Mouse (Mus musculus) embryo, embryonic 11 days (tissue): ENCODE results near the gene Gm14137.
A peak's percentile ranks its signal among the peaks of the same experiment; 100 is the strongest.

Experiments used
- DNase-seq: peaks from one replicate; pipeline ENCODE4 v3.0.0-alpha.2; 2015

The Gm14137 gene

GRCm38 (mm10) chr2:119173991-119174651, at the start of gene Gm14137:
TSS of gene Gm14137 (plus strand) at chr2:119174509.
- DNase-seq, result no peak

GRCm38 (mm10) chr2:119136346-119136898, 37.9 kb upstream of the Gm14137 start:
- DNase-seq, result no peak

- DNase-seq, result no peak
Observed at GRCm38 (mm10) chr2:119145199-119145598, 29.1 kb upstream of the Gm14137 start.

GRCm38 (mm10) chr2:119146435-119146834, 27.9 kb upstream of the Gm14137 start:
- DNase-seq, result no peak

GRCm38 (mm10) chr2:119147160-119147678, 27.1 kb upstream of the Gm14137 start:
- no peak for DNase-seq

GRCm38 (mm10) chr2:119147775-119148174, 26.5 kb upstream of the Gm14137 start:
- DNase-seq, result no peak

- no peak for DNase-seq
Observed at GRCm38 (mm10) chr2:119152255-119152654, 22.1 kb upstream of the Gm14137 start.

- no peak for DNase-seq
Observed at GRCm38 (mm10) chr2:119154683-119155082, 19.6 kb upstream of the Gm14137 start.

GRCm38 (mm10) chr2:119155388-119155787, 18.9 kb upstream of the Gm14137 start:
- DNase-seq, result no peak

GRCm38 (mm10) chr2:119156081-119156680, 18.1 kb upstream of the Gm14137 start:
- peak; percentile 29 for DNase-seq

GRCm38 (mm10) chr2:119156681-119157572, 17.4 kb upstream of the Gm14137 start, which contains the start of gene Rmdn3:
TSS of gene Rmdn3 (minus strand) at chr2:119157034.
- DNase-seq, result peak; percentile 98

GRCm38 (mm10) chr2:119157836-119158235, 16.5 kb upstream of the Gm14137 start:
- no peak for DNase-seq

- no peak for DNase-seq
Observed at GRCm38 (mm10) chr2:119161247-119161646, 13.1 kb upstream of the Gm14137 start.

GRCm38 (mm10) chr2:119163135-119163534, 11.2 kb upstream of the Gm14137 start:
- DNase-seq, result no peak

- DNase-seq, result no peak
Observed at GRCm38 (mm10) chr2:119163999-119164398, 10.3 kb upstream of the Gm14137 start.

GRCm38 (mm10) chr2:119165401-119165800, 8.9 kb upstream of the Gm14137 start:
- no peak for DNase-seq

- DNase-seq, result peak; percentile 86
Observed at GRCm38 (mm10) chr2:119166901-119167865, 7.1 kb upstream of the Gm14137 start, which contains the start of gene Gchfr. TSS of gene Gchfr (plus strand) at chr2:119167773.

GRCm38 (mm10) chr2:119167866-119168256, 6.4 kb upstream of the Gm14137 start:
- DNase-seq, result no peak

GRCm38 (mm10) chr2:119170282-119170681, 4.0 kb upstream of the Gm14137 start:
- no peak for DNase-seq

- DNase-seq, result peak; percentile 49
Observed at GRCm38 (mm10) chr2:119171574-119171973, 2.7 kb upstream of the Gm14137 start.

- no peak for DNase-seq
Observed at GRCm38 (mm10) chr2:119172446-119172845, 1.9 kb upstream of the Gm14137 start.
